Mouse (Mus musculus): Measurements from ENCODE around the gene Coq8b.

GRCm38 (mm10) chr7:27231693-27232331 is 1.0 kb upstream of the Coq8b start:
- TF ChIP-seq POLR2A (IDR thresholded peaks at IDR 0.05; ENCODE audit: low read depth, low read length) (no peak), CTCF (IDR thresholded peaks at IDR 0.05; ENCODE audit: extremely low read depth, insufficient read depth, insufficient read length, insufficient replicate concordance) (no peak)

Measured in spleen, adult 2 months (tissue).